Mouse (Mus musculus): ENCODE data around the gene Lao1. TPM values are rescaled to one million over a fixed set of nuclear protein-coding genes. Genes with fewer than 3 reads are reported as not detected.

Lao1 gene
- total and polyA plus RNA-seq, 3 experiments: 0.34 to 0.81 TPM; not detected in 1

GRCm38 (mm10) chr4:118958812-118959211, 2.6 kb upstream of the Lao1 start:
- in situ Hi-C loops (cut with MboI; ENCODE audit: low pct_ligation_motif_present, low pct_unique_long_range_greater_than_20kb, low sequenced_read_pairs) (no loop called here), dilution Hi-C loops (cut with MboI; ENCODE audit: extremely low pct_ligation_motif_present, extremely low pct_unique_long_range_greater_than_20kb, low sequenced_read_pairs) (no loop called here)
- H3K9ac ChIP-seq (ENCODE audit: insufficient read depth, low read depth): no peak overlapping the region
- no peak for DNase-seq (ENCODE audit: extremely low read depth)
- no peak overlapping the region for H3K4me3 ChIP-seq (replicated peaks in 1 of 3; ENCODE audit: low read depth in 2 of 3, low read length in 2 of 3, poor library complexity in 1 of 3)
- H3K79me2 ChIP-seq (replicated peaks; ENCODE audit: control insufficient read depth, extremely low read depth, insufficient read depth, poor library complexity, severe bottlenecking): no peaks in the 10 kb centered on the region
- H3K9me3 ChIP-seq (replicated peaks; ENCODE audit: low read length): no peaks in the 10 kb centered on the region
- peaks cover 43 to 76% of the 10 kb centered on the region in 2 experiments for H3K36me3 ChIP-seq (replicated peaks in 1 of 2; ENCODE audit: control insufficient read depth in 1 of 2, insufficient read depth in 1 of 2, low read length in 1 of 2)
- H3K4me1 ChIP-seq (ENCODE audit: control insufficient read depth in 1 of 2, insufficient read depth in 2 of 2): peaks cover 0 to 7% of the 10 kb centered on the region in 2 experiments; a peak in 1 of 4 replicates
- TF ChIP-seq MEF2A (IDR thresholded peaks at IDR 0.05; ENCODE audit: borderline replicate concordance, low read depth, low read length) (no peak), IRF4 (IDR thresholded peaks at IDR 0.05; ENCODE audit: low read depth, low read length) (no peak), MYC (IDR thresholded peaks at IDR 0.05; ENCODE audit: low read depth, low read length) (no peak), GABPA (IDR thresholded peaks at IDR 0.05; ENCODE audit: insufficient replicate concordance, low read depth, low read length) (no peak), ZNF384 (IDR thresholded peaks at IDR 0.05; ENCODE audit: low read depth, low read length) (no peak), CTCF (conservative IDR thresholded peaks at IDR 0.05 in 1 of 2, IDR thresholded peaks at IDR 0.05 in 1 of 2; ENCODE audit: low read depth in 2 of 2, low read length in 2 of 2) (no peak), ELF1 (IDR thresholded peaks at IDR 0.05; ENCODE audit: low read depth, low read length) (no peak), EP300 (IDR thresholded peaks at IDR 0.05; ENCODE audit: low read length) (no peak), JUN (IDR thresholded peaks at IDR 0.05; ENCODE audit: insufficient read depth, low read depth, low read length) (no peak), RAD21 (IDR thresholded peaks at IDR 0.05; ENCODE audit: low read depth, low read length) (no peak), NELFE (IDR thresholded peaks at IDR 0.05; ENCODE audit: low read depth, low read length) (no peak), PAX5 (IDR thresholded peaks at IDR 0.05; ENCODE audit: low read length) (no peak), RCOR1 (conservative IDR thresholded peaks at IDR 0.05; ENCODE audit: low read depth, low read length) (no peak), ZKSCAN1 (IDR thresholded peaks at IDR 0.05; ENCODE audit: borderline replicate concordance, low read depth, low read length) (no peak)
- H3K27me3 ChIP-seq (replicated peaks): no peaks in the 10 kb centered on the region
- H3K4me2 ChIP-seq (ENCODE audit: insufficient read depth, low read depth, poor library complexity, severe bottlenecking): no peak overlapping the region
- no peak overlapping the region for H3K27ac ChIP-seq (ENCODE audit: insufficient read depth, low read depth)

GRCm38 (mm10) chr4:118967711-118968110, 6.3 kb downstream of the Lao1 start:
- no peak overlapping the region for H3K27ac ChIP-seq (ENCODE audit: insufficient read depth, low read depth)
- no peak for DNase-seq (ENCODE audit: extremely low read depth)
- H3K36me3 ChIP-seq (replicated peaks in 1 of 2; ENCODE audit: control insufficient read depth in 1 of 2, insufficient read depth in 1 of 2, low read length in 1 of 2): peaks cover 43 to 93% of the 10 kb centered on the region in 2 experiments
- no peaks in the 10 kb centered on the region for H3K9me3 ChIP-seq (replicated peaks; ENCODE audit: low read length)
- H3K79me2 ChIP-seq (replicated peaks; ENCODE audit: control insufficient read depth, extremely low read depth, insufficient read depth, poor library complexity, severe bottlenecking): 0 out of 2 replicates have a peak, but pooled peaks cover 1% of the 10 kb centered on the region
- no peak overlapping the region for H3K4me2 ChIP-seq (ENCODE audit: insufficient read depth, low read depth, poor library complexity, severe bottlenecking)
- in situ Hi-C loops (cut with MboI; ENCODE audit: low pct_ligation_motif_present, low pct_unique_long_range_greater_than_20kb, low sequenced_read_pairs) (no loop called here), dilution Hi-C loops (cut with MboI; ENCODE audit: extremely low pct_ligation_motif_present, extremely low pct_unique_long_range_greater_than_20kb, low sequenced_read_pairs) (no loop called here)
- peaks cover 0 to 2% of the 10 kb centered on the region in 2 experiments; a peak in 1 of 4 replicates for H3K4me1 ChIP-seq (ENCODE audit: control insufficient read depth in 1 of 2, insufficient read depth in 2 of 2)
- H3K27me3 ChIP-seq (replicated peaks): no peaks in the 10 kb centered on the region
- H3K9ac ChIP-seq (ENCODE audit: insufficient read depth, low read depth): no peak overlapping the region
- TF ChIP-seq POLR2AphosphoS2 (IDR thresholded peaks at IDR 0.05; ENCODE audit: low read depth, low read length) (no peak), UBTF (IDR thresholded peaks at IDR 0.05; ENCODE audit: low read depth, low read length) (no peak)
- H3K4me3 ChIP-seq (replicated peaks in 1 of 3; ENCODE audit: low read depth in 2 of 3, low read length in 2 of 3, poor library complexity in 1 of 3): no peak overlapping the region

Measured in CH12.LX (cell line).